Mouse (Mus musculus): ENCODE measurements at regions not wholly inside any gene's neighbourhood (a gene's known extent, or its start where the extent isn't known, plus 50 kb on each side); places are given as distances from the start of the nearest gene placed in this dataset.

- no peak for DNase-seq (ENCODE audit: extremely low read depth, insufficient read length, low spot score)
Measured at GRCm38 (mm10) chr4:125871211-125871610, 153.1 kb upstream of the Csf3r start.

DNA sequence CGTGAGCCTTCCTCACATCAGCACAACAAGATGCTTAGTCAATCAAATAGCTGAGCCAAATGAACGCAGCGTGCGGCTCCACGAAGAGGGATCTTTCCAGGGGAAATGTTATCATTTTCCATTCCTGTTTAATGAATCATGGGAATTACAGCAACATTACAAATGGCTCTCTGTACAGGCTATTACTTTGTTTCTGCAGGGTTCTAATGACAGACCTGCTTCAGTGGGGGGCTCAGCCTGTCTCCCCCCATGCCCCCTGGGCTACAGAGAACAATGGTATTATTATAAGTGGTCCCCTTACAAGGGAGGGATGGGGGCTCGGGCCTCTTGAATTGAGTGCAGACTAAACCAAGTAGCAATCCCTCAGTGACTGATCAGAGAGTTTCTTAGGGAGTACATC is 144.3 kb upstream of the Csf3r start:
- DNase-seq (ENCODE audit: extremely low read depth, insufficient read length, low spot score): no peak

DNA sequence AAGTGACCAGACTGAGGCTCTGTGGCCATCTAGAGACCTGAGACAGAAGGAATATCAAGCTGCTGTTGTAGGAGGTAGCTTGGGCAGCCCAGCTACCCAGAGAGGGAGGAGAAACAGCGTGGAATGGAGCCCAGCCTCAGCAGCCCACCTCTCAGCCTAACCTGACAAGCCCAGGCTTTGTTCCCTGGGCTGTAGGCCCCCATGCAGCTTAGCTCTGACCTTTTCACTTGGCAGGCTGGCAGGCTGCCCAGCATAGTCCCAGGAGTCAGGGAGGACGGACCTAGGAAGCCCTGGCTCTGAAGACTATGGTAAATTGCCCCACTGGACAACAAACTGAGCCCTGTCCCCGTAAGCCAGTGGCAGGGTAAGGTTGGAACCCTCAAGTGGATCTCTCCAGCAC is 141.8 kb upstream of the Csf3r start:
- DNase-seq (ENCODE audit: extremely low read depth, insufficient read length, low spot score): no peak

GRCm38 (mm10) chr4:125890510-125890909 is 133.8 kb upstream of the Csf3r start:
- DNase-seq (ENCODE audit: extremely low read depth, insufficient read length, low spot score): no peak

- no peak for DNase-seq (ENCODE audit: extremely low read depth, insufficient read length, low spot score)
Measured at GRCm38 (mm10) chr4:125893139-125893538, 131.2 kb upstream of the Csf3r start.

- no peak for DNase-seq (ENCODE audit: extremely low read depth, insufficient read length, low spot score)
Measured at GRCm38 (mm10) chr4:125897707-125898106, 126.6 kb upstream of the Csf3r start.

DNA sequence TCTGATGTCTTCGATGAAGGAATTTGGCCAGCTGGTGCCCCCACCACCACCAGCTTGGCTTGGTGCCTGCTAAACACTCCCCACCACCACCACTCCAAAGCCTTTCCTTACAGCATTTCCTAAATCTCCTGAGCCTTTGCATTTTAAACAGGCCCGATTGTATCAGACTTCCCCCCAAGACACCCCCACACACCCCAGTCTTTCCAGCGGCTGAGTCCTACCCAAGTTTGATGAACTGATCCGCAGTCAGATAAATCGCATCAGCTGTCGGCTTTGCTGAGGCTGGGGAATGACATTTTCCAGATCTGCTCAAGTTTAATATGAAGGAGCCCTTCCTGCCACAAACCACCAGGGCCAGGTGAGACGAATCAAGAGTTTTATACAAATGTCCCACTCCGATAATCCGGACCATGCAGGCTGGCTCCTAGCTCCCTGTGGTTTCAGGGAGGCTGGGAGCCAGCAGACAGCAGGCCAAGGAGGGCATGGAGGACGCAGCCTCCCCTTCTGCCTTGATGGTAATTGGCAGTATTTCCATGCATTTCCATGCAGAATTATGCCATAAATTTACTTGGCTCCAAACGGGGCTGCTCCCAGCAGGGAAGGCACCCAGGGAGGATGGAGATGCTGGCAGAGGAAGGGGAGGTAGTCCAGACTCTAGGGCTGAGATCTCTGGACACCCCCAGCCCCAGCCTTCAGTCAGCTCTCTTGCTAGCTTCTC is 125.6 kb upstream of the Csf3r start:
- no peak for DNase-seq (ENCODE audit: extremely low read depth, insufficient read length, low spot score)

- no peak for DNase-seq (ENCODE audit: extremely low read depth, insufficient read length, low spot score)
Measured at GRCm38 (mm10) chr4:125901546-125902276, 122.6 kb upstream of the Csf3r start.

DNA sequence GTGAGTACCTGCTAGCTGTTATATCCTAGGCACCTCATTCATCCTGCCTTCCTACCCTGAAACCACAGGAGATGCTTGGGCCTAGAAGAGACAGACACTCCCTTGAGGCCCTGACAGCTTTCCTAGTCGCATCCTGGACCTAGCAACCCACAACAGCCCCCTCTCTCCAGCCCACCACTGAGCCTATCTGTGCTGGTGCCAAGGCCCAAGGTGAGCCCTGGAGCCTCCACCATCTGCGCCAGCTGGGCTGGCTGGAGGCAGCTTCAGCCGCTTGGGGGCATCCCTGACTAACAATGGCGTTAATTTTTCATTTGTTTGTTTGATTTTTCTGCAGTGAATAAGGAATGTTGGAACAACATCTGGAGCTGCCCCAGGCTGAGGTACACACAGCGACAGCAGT is 118.1 kb upstream of the Csf3r start:
- DNase-seq (ENCODE audit: extremely low read depth, insufficient read length, low spot score): no peak

DNA sequence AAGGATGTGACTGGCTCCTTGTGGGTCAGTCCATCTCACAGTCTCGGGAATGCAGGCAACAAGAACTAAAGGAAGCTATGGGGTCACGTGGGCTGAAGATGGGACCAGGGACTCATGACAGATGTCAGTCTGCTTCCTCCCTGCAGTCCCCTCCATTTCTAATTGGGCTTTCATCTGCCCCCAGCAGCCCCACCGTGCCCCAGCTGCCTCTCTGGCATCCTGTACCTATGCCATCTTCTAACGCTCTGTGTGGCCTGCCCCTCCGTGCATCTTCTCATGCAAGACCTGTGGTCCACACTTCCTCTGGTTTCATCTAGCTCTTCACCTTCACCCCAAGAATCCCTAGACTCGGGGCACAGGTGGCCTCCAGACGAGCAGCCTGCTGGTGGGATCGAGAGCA is 115.4 kb upstream of the Csf3r start:
- no peak for DNase-seq (ENCODE audit: extremely low read depth, insufficient read length, low spot score)

- DNase-seq (ENCODE audit: extremely low read depth, insufficient read length, low spot score): no peak
Measured at GRCm38 (mm10) chr4:125911541-125912270, 112.6 kb upstream of the Csf3r start.

DNA sequence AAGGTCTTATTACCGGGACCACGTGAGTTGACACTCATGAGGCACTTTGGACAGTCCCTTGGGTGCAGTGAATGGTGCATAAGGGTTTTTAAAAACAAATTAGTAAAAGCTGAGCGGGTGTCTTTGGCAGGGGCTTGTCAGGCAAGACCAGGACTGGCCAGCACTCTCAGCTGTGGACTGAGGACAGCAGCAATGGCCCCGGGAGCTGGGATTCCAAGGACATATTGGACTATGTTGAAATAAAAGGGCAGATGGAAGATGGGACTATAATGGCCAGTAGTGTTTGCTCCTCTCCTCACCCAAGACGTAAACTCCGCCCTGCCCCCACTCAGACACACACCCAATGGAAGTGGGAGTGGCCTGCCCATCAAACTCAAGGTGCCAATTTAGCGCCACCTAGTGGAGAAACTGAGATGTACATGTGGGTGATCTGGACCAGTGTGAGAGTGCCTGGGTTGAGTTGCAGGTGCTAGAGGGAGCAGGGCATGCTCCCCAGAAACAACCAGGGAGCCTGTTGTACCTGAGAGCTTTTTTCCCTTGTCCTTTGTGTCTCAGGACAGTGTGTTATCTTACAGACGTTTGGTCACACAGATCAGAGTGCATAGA is 111.8 kb upstream of the Csf3r start:
- DNase-seq (ENCODE audit: extremely low read depth, insufficient read length, low spot score): peak; percentile 19

DNA sequence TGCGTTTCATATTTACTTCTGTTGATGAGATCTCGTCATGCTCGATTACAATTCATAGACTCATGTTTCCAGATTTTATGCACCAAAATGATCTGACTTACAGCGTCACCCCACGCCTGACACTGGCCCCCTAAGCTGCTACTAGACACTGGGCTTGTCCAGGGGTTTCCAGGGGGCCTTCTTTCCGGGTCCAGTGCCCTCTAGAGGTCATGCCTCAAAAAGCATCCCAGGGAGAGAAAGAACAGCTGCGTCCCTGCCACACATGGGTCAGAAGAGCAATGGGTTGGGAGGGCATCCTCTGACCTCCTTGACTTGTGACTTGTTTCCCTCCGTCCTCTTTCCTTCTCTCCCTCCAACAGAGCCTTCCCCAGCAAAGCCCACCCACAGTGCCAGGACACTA is 109.2 kb upstream of the Csf3r start:
- DNase-seq (ENCODE audit: extremely low read depth, insufficient read length, low spot score): no peak

GRCm38 (mm10) chr4:125917210-125917609 is 107.1 kb upstream of the Csf3r start:
- DNase-seq (ENCODE audit: extremely low read depth, insufficient read length, low spot score): no peak

DNA sequence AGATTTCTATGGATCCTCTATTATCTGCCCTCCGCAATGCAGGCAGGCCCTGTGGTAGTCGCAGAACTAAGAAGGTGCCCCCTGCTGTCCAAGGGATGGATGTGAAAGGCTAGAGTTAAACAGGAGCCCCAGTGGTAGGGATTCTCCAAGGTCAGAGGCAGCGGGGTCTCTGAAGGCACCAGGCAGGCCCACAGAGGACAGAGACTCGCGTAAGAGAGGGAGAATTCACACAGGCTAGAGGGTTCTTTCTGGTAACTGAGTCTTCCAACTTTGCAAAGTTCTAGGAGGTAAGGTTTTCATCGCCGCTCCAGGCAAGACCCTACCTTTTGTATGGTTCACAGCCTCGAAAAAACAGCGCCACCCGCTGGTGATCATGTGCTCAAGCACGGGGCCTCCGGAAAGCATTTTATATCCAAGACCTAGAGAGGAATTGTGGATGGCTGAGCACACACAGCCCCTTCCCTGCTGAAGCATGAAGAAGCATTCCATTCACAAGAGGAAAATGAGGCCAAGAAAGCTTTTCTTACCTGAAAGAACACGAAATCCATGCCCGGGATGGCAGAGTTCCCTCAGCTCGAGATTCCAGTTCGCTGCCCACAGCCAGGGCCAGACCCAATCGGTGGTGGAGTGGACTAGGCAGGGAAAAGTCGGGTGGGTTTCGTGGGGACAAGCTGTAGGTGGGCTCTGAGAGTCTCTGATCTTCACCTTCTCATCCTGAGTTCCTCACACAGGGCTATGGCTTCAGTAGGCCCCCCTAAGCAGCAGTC is 102.6 kb upstream of the Csf3r start:
- DNase-seq (ENCODE audit: extremely low read depth, insufficient read length, low spot score): peak; percentile 61

DNA sequence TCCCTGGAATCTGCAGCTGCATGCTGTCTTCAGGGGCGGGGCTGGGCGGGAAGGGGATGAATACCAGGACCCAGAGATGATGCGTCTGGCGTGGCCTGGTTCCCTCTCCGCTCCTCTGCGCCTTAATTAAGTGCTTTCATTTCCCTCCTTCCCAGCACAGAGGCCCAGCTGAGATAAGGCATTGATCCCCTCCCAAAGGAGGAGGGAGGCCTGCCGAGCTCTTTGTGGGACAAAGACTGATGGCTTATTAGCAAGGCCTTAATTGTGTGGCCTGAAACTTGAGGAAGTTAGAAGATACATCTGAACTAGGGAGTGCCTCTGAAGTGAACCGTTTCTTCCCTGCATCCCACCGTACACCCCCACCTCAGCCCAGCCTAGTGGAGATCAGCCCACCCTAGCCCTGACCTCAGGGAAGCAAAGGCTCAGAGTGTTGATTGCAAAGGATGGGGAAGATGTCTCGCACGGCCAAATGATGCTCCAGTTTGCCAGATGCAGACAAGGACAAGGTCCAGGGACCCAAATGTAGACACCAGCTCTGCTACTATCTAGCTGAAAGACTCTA is 102.0 kb upstream of the Csf3r start:
- no peak for DNase-seq (ENCODE audit: extremely low read depth, insufficient read length, low spot score)

GRCm38 (mm10) chr4:125923225-125923624 is 101.1 kb upstream of the Csf3r start:
- no peak for DNase-seq (ENCODE audit: extremely low read depth, insufficient read length, low spot score)

- peak; percentile 26 for DNase-seq (ENCODE audit: extremely low read depth, insufficient read length, low spot score)
Measured at GRCm38 (mm10) chr4:125928196-125928595, 96.2 kb upstream of the Csf3r start.

DNA sequence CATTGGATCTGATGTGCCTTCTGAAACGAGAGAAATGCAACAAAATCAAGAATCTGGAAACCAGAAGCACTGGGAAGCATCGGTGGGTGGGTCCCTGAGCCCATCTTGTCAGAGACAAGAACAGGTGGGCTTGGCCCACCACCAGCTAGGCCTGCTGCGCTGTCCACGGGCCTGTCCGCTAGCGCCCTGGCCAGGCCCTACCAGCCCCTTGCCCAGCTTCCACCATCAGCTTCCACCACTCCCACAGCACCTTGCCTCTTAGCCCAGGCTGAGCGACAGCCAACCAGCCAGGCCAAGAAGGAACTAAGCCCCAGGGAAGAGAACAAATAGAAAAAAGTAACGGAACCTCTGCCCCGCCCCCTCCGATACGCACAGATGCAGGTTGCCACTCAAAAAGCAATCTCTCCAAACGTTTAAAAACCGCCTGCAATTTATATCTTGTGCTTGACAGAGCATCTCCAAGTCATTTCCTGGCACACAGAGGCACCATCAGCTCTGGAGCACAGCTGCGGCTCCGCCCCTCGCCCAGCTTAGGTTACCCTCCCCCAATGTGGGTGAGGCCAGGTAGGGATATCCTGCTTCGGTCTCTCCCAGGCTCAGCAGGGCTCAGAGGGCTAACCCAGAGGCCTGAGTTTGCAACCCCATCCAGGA is 95.1 kb upstream of the Csf3r start:
- DNase-seq (ENCODE audit: extremely low read depth, insufficient read length, low spot score): peak; percentile 42

GRCm38 (mm10) chr4:125930764-125931163 is 93.6 kb upstream of the Csf3r start:
- DNase-seq (ENCODE audit: extremely low read depth, insufficient read length, low spot score): no peak
